Mouse (Mus musculus) right cerebral cortex, adult 18-20 months (tissue): ENCODE measurements around the gene Gpam.

ENCODE experiments used
- DNase-seq: peaks from one replicate; pipeline ENCODE4 v3.0.0; 2022; ENCODE audit warnings: mixed read lengths

The Gpam gene

GRCm38 (mm10) chr19:55100227-55101140, 26.6 kb downstream of the Gpam start:
- no peak for DNase-seq

GRCm38 (mm10) chr19:55099184-55100160, 27.6 kb downstream of the Gpam start:
- peak; percentile 88 for DNase-seq

GRCm38 (mm10) chr19:55098409-55099183, 28.4 kb downstream of the Gpam start:
- DNase-seq: peak; percentile 27

GRCm38 (mm10) chr19:55097396-55097967, 29.6 kb downstream of the Gpam start:
- no peak for DNase-seq

- DNase-seq: no peak
These were observed 30.4 kb downstream of the Gpam start for GRCm38 (mm10) chr19:55096666-55097065.

- no peak for DNase-seq
These were observed 31.5 kb downstream of the Gpam start for GRCm38 (mm10) chr19:55095547-55095946.

GRCm38 (mm10) chr19:55091602-55092413, 35.2 kb downstream of the Gpam start:
- DNase-seq: peak; percentile 79

- DNase-seq: no peak
These were observed 36.2 kb downstream of the Gpam start for GRCm38 (mm10) chr19:55090885-55091284.

GRCm38 (mm10) chr19:55090142-55090541, 36.9 kb downstream of the Gpam start:
- no peak for DNase-seq

GRCm38 (mm10) chr19:55087776-55088175, 39.3 kb downstream of the Gpam start:
- no peak for DNase-seq

- DNase-seq: no peak
These were observed 41.2 kb downstream of the Gpam start for GRCm38 (mm10) chr19:55085857-55086185.

- DNase-seq: no peak
These were observed 41.8 kb downstream of the Gpam start for GRCm38 (mm10) chr19:55084971-55085856.

GRCm38 (mm10) chr19:55076822-55077221, 50.2 kb downstream of the Gpam start:
- DNase-seq: peak; percentile 43

- no peak for DNase-seq
These were observed 54.0 kb downstream of the Gpam start for GRCm38 (mm10) chr19:55073004-55073403.

GRCm38 (mm10) chr19:55069054-55069453, 58.0 kb downstream of the Gpam start:
- DNase-seq: peak; percentile 81

- no peak for DNase-seq
These were observed 63.8 kb downstream of the Gpam start for GRCm38 (mm10) chr19:55063272-55063671.

GRCm38 (mm10) chr19:55062501-55062900, 64.5 kb downstream of the Gpam start:
- DNase-seq: no peak

GRCm38 (mm10) chr19:55061951-55062350, 65.1 kb downstream of the Gpam start:
- DNase-seq: peak; percentile 60

- DNase-seq: no peak
These were observed 65.6 kb downstream of the Gpam start for GRCm38 (mm10) chr19:55061447-55061901.

GRCm38 (mm10) chr19:55060964-55061363, 66.1 kb downstream of the Gpam start:
- peak; percentile 71 for DNase-seq
